11 mouse cellular contexts compared by ENCODE assay signal in the genomic region with DNA sequence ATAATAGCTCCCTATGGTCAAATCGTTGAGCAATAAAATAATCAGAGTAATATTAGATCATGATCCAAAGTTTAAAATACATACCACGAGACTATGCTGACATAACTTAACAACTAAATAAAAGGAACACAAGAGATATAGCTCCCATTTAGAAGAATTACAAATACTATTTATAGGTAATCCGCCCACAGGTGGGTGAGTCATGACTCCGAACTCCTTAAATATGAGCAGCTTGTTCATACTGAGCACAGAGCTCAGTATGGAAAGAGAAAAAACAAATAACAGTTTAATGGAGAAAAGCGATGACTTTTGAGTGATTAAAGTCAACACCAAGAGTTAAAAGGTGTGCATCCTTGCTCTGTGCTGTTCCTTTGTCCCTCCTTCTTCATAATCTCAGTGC.
"Had no signal": no experiment of that assay in that cellular context is flagged by ENCODE, and none has a peak within 500 bp of the region (broad histone marks: within the 10 kb centered on the region; RNA-seq: fewer than 3 reads in every experiment).

No protein-coding gene starts in this region.

- ATAC-seq: intestine, embryonic 16.5 days; midbrain, embryonic 16.5 days had no signal

- H3K9me3 ChIP-seq: kidney, embryonic 15.5 days; limb, embryonic 13.5 days had no signal

- DNase-seq: kidney, adult 2 months; kidney, postnatal 14 days; lung, adult 18-20 months; thymus, postnatal 4 days had no signal

- H3K4me2 ChIP-seq: kidney, embryonic 15.5 days; limb, embryonic 13.5 days; midbrain, embryonic 12.5 days; neural tube, embryonic 13.5 days had no signal

- H3K27ac ChIP-seq: kidney, embryonic 15.5 days; limb, embryonic 13.5 days; liver, embryonic 14.5 days; midbrain, embryonic 12.5 days; neural tube, embryonic 13.5 days had no signal

- H3K9ac ChIP-seq: kidney, embryonic 15.5 days; limb, embryonic 13.5 days; liver, embryonic 14.5 days; midbrain, embryonic 12.5 days; neural tube, embryonic 13.5 days had no signal

- H3K27me3 ChIP-seq: kidney, embryonic 15.5 days; limb, embryonic 13.5 days; midbrain, embryonic 12.5 days; neural tube, embryonic 13.5 days had no signal

- H3K4me1 ChIP-seq: midbrain, embryonic 12.5 days had no signal

- H3K4me3 ChIP-seq: kidney, embryonic 15.5 days; limb, embryonic 13.5 days; midbrain, embryonic 12.5 days; neural tube, embryonic 13.5 days had no signal

- H3K36me3 ChIP-seq: kidney, embryonic 15.5 days; limb, embryonic 13.5 days; midbrain, embryonic 12.5 days; neural tube, embryonic 13.5 days had no signal
